Mouse (Mus musculus) ES-Bruce4 (cell line): ENCODE results near the gene Il4ra.

Experiments
- CTCF ChIP-seq: IDR thresholded peaks from one replicate; pipeline ENCODE4 v1.8.1; 2011; ENCODE audit warnings: low read depth, low read length
- POLR2A ChIP-seq: IDR thresholded peaks from one replicate; pipeline ENCODE4 v1.8.1; 2011; ENCODE audit warnings: low read length; ENCODE audit not compliant: insufficient read depth

DNA sequence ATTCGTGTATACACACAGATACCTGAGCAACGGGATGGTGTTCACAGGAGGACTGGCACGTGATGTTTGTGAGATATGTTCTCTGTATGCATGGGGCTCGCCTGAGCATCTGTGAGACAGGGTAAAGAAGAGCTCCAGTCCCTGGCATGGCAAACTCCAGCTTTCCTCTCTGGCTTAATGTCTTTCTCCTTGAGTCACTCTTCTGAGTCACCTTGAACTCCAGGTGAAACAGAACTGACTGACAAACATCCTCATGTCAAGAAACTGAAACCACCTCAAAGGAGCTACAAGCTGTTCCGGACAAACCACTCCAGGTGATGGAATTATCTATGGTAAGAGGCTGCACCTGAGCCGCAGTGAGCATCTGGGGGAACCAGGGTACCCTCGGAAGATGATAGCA lies 38.0 kb downstream of the Il4ra start:
- TF ChIP-seq POLR2A: no peak
- no peak for TF ChIP-seq CTCF
